Mouse (Mus musculus) bone marrow, adult 2 months (tissue): ENCODE data around the gene Avp.

Experiments used
- CTCF ChIP-seq: fragments of 200-500 bp; IDR thresholded peaks from 2 replicates; pipeline ENCODE4 v1.5.1; 2011; ENCODE audit warnings: low read length, control low read depth; ENCODE audit not compliant: control insufficient read depth, insufficient read depth
- POLR2A ChIP-seq: fragments of 200-500 bp; IDR thresholded peaks from 2 replicates; pipeline ENCODE4 v1.6.1; 2011; ENCODE audit warnings: low read depth, mild to moderate bottlenecking, control low read depth, low read length, borderline replicate concordance; ENCODE audit not compliant: control insufficient read depth

DNA sequence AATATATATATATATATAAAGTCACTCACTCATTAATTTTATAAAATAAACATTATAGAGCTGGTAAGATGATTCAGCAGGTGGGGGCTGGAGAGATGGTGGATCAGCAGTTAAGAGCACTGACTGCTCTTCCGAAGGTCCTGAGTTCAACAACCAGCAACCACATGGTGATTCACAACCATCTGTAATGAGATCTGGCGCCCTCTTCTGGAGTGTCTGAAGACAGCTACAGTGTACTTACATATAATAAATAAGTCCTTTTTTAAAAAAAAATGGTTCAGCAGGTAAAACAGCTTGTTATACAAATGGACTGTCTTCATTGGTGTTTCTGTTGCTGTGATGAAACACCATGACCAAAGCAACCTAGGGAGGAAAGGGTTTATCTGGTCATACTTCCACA, 24.3 kb downstream of the Avp start:
- TF ChIP-seq CTCF, result no peak
- TF ChIP-seq POLR2A, result no peak
